Mouse (Mus musculus): Measurements from ENCODE around the gene Ier2.

DNA sequence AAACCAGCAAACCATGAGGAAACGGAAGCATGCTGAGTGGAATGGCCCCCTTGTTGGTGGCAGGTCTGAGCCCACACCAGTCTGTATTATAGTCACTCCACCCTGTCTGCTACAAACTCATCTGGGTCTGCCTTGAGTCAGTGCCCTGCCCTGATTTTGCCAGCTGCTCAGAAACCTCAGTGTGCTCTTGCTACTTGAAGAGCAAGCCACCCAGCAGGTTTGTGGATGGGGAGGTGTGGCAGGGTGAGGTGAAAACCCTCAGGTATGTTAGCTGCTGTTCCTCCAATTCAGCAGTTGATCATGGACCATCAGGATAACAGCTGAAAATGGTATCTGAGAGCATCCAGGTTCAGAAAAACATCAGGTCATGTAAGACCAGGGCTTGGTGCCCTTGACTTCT is 5.4 kb upstream of the Ier2 start:
- TF ChIP-seq CTCF (IDR thresholded peaks at IDR 0.05; ENCODE audit: borderline replicate concordance, extremely low read depth, insufficient read depth, insufficient read length) (no peak), POLR2A (IDR thresholded peaks at IDR 0.05; ENCODE audit: borderline replicate concordance, extremely low read depth, insufficient read depth, insufficient read length, poor library complexity, severe bottlenecking) (no peak)
